Mouse (Mus musculus) hindbrain, embryonic 11.5 days (tissue): ENCODE results near the gene Gm20671. TPM values are rescaled to one million over a fixed set of nuclear protein-coding genes. Genes with fewer than 3 reads are reported as not detected.

ENCODE experiments used
- ATAC-seq: fragments of 200-750 bp; cut with Nextera tagmentation; 2 replicates; pipeline ENCODE4 v1.8.0; 2017; ENCODE audit warnings: mild to moderate bottlenecking, moderate TSS enrichment, moderate library complexity; ENCODE audit not compliant: low FRiP score
- DNase-seq: peaks from one replicate; pipeline ENCODE4 v3.0.0-alpha.2; 2015; ENCODE audit warnings: low spot score
- H3K27ac ChIP-seq: fragments of 300-500 bp; sonication (generic); 2 replicates; pipeline ENCODE4 v1.5.1; 2014; ENCODE audit warnings: mild to moderate bottlenecking, low read depth, low read length
- H3K27me3 ChIP-seq: fragments of 300-500 bp; sonication (generic); 2 replicates; pipeline ENCODE4 v1.6.1; 2014; ENCODE audit warnings: mild to moderate bottlenecking, low read length, moderate library complexity, mixed read lengths; ENCODE audit not compliant: control insufficient read depth, insufficient read depth
- H3K36me3 ChIP-seq: fragments of 300-500 bp; sonication (generic); 2 replicates; pipeline ENCODE4 v1.6.1; 2014; ENCODE audit warnings: mild to moderate bottlenecking, low read length, moderate library complexity, mixed read lengths; ENCODE audit not compliant: control insufficient read depth, insufficient read depth
- H3K4me1 ChIP-seq: fragments of 300-500 bp; sonication (generic); replicated peaks from 2 replicates; pipeline ENCODE4 v1.6.1; 2014; ENCODE audit warnings: low read length, mixed read lengths; ENCODE audit not compliant: control insufficient read depth, insufficient read depth
- H3K4me2 ChIP-seq: fragments of 300-500 bp; sonication (generic); replicated peaks from 2 replicates; pipeline ENCODE4 v1.6.1; 2014; ENCODE audit warnings: mild to moderate bottlenecking, low read depth, low read length
- H3K4me3 ChIP-seq: fragments of 300-500 bp; sonication (generic); 2 replicates; pipeline ENCODE4 v1.5.1; 2014; ENCODE audit warnings: low read depth, low read length
- H3K9ac ChIP-seq: fragments of 300-500 bp; sonication (generic); 2 replicates; pipeline ENCODE4 v1.6.1; 2014; ENCODE audit warnings: low read depth, low read length
- H3K9me3 ChIP-seq: fragments of 300-500 bp; sonication (generic); 2 replicates; pipeline ENCODE4 v1.6.1; 2016; ENCODE audit warnings: low read length; ENCODE audit not compliant: control insufficient read depth
- WGBS: fragments of 180-500 bp; shearing (Covaris S2); extraction: QIAGEN DNeasy Blood & Tissue Kit; methylation state at CpG from one replicate; pipeline ENCODE4 v1.1.7; 2014; 5-methylcytosine and 5-hydroxymethylcytosine counted together
- polyA plus RNA-seq: library from polyadenylated mRNA; unstranded; fragments of >200 nt; fragmentation: Nextera tagmentation; extraction: Ambion mirVana; gene quantifications from 2 replicates; pipeline ENCODE4 v1.2.1, GENCODE M21; 2014

Gm20671 gene
- polyA plus RNA-seq, 1 experiment from 2014 or later: not detected

- ATAC-seq (no peak), DNase-seq (no peak)
- H3K4me2 ChIP-seq: no peak overlapping the region
- no peaks in the 10 kb centered on the region for H3K4me1 ChIP-seq
- no peak overlapping the region for H3K27ac ChIP-seq
- H3K9me3 ChIP-seq: no peaks in the 10 kb centered on the region
- no peak overlapping the region for H3K4me3 ChIP-seq
- no peak overlapping the region for H3K9ac ChIP-seq
- no peaks in the 10 kb centered on the region for H3K27me3 ChIP-seq
- WGBS: 70% methylated on average over 2 of the region's 2 CpGs
- no peaks in the 10 kb centered on the region for H3K36me3 ChIP-seq
Observed at GRCm38 (mm10) chr5:32693411-32693810, 133.5 kb downstream of the Gm20671 start.

Other genes starting within 250 kb of the Gm20671 start
- 32.1 and 34.6 TPM in 2 replicates for gene Yes1, start 215.9 kb downstream of the Gm20671 start, polyA plus RNA-seq
- gene Pisd, start 41.5 kb downstream of the Gm20671 start, polyA plus RNA-seq: 67.2 and 75.3 TPM in 2 replicates
- 14.7 and 20.0 TPM in 2 replicates for gene Prr14l, start 27.1 kb upstream of the Gm20671 start, polyA plus RNA-seq
- 28.7 and 34.4 TPM in 2 replicates for gene Depdc5, start 36.6 kb upstream of the Gm20671 start, polyA plus RNA-seq
- 473 and 505 TPM in 2 replicates for gene Ywhah, start 191.7 kb upstream of the Gm20671 start, polyA plus RNA-seq